Mouse (Mus musculus) MEL (cell line): ENCODE results near the gene Wdfy3. TPM values are rescaled to one million over a fixed set of nuclear protein-coding genes. Genes with fewer than 3 reads are reported as not detected.

ENCODE experiments used
- DNase-seq: peaks from one replicate; pipeline ENCODE4 v3.0.0; 2011; ENCODE audit warnings: low read depth, low spot score
- H3K27ac ChIP-seq: 2 replicates; pipeline ENCODE4 v1.5.1; 2012; ENCODE audit warnings: low read depth, mild to moderate bottlenecking, control low read depth, low read length, moderate library complexity; ENCODE audit not compliant: control insufficient read depth
- H3K27me3 ChIP-seq, 2 experiments: fragments of 150-350 bp in 1 of 2; sonication (generic) in 1 of 2; 2 replicates each; pipeline ENCODE4 v1.6.1; 2012; ENCODE audit warnings: low read length in 2 of 2, mild to moderate bottlenecking in 2 of 2, improper control_type of control experiment in 1 of 2, moderate library complexity in 1 of 2; ENCODE audit not compliant: insufficient read depth in 2 of 2, control insufficient read depth in 1 of 2
- H3K36me3 ChIP-seq, 2 experiments: 2 replicates each; pipeline ENCODE4 v1.6.1; 2012 to 2014; ENCODE audit warnings: low read length in 2 of 2, improper control_type of control experiment in 1 of 2, inconsistent platforms in 1 of 2, mild to moderate bottlenecking in 1 of 2; ENCODE audit not compliant: insufficient read depth in 2 of 2, control insufficient read depth in 1 of 2
- H3K4me1 ChIP-seq, 2 experiments: fragments of 150-350 bp in 1 of 2; sonication (generic) in 1 of 2; 2 replicates each; pipeline ENCODE4 v1.6.1; 2012; ENCODE audit warnings: low read length in 2 of 2, improper control_type of control experiment in 1 of 2, mild to moderate bottlenecking in 1 of 2; ENCODE audit not compliant: insufficient read depth in 2 of 2, control insufficient read depth in 1 of 2
- H3K4me3 ChIP-seq, 2 experiments: fragments of 150-350 bp in 1 of 2; sonication (generic) in 1 of 2; 2 replicates each; pipeline ENCODE4 v1.5.1; 2012; ENCODE audit warnings: low read depth in 2 of 2, low read length in 2 of 2, mild to moderate bottlenecking in 2 of 2, moderate library complexity in 2 of 2, control low read depth in 1 of 2, improper control_type of control experiment in 1 of 2; ENCODE audit not compliant: control insufficient read depth in 1 of 2, insufficient read depth in 1 of 2
- H3K79me2 ChIP-seq: 2 replicates; pipeline ENCODE4 v1.6.1; 2012; ENCODE audit warnings: mild to moderate bottlenecking, low read length, moderate library complexity; ENCODE audit not compliant: control insufficient read depth, poor library complexity, insufficient read depth
- H3K9ac ChIP-seq: 2 replicates; pipeline ENCODE4 v1.6.1; 2012; ENCODE audit warnings: low read depth, mild to moderate bottlenecking, control low read depth, low read length, moderate library complexity; ENCODE audit not compliant: control insufficient read depth, poor library complexity, severe bottlenecking
- H3K9me3 ChIP-seq: fragments of 150-350 bp; sonication (generic); replicated peaks from 2 replicates; pipeline ENCODE4 v1.6.1; 2012; ENCODE audit warnings: mild to moderate bottlenecking, low read length, improper control_type of control experiment, moderate library complexity; ENCODE audit not compliant: insufficient read depth
- BHLHE40 ChIP-seq: IDR thresholded peaks from 2 replicates; pipeline ENCODE4 v1.6.1; 2012; ENCODE audit warnings: low read depth, mild to moderate bottlenecking, inconsistent platforms, low read length, improper control_type of control experiment, borderline replicate concordance
- CHD2 ChIP-seq: IDR thresholded peaks from 2 replicates; pipeline ENCODE4 v1.6.1; 2011; ENCODE audit warnings: low read length, improper control_type of control experiment
- CTCF ChIP-seq, 3 experiments: IDR thresholded peaks in 2 of 3; conservative IDR thresholded peaks in 1 of 3; 2 replicates each; pipeline ENCODE4 v1.5.1; 2011 to 2012; ENCODE audit warnings: low read length in 3 of 3, low read depth in 2 of 3, mild to moderate bottlenecking in 2 of 3, improper control_type of control experiment in 1 of 3, inconsistent platforms in 1 of 3, mixed read lengths in 1 of 3, moderate library complexity in 1 of 3; ENCODE audit not compliant: control insufficient read depth in 1 of 3, insufficient read depth in 1 of 3, poor library complexity in 1 of 3, severe bottlenecking in 1 of 3
- E2F4 ChIP-seq: IDR thresholded peaks from 2 replicates; pipeline ENCODE4 v1.6.1; 2011; ENCODE audit warnings: low read depth, low read length, improper control_type of control experiment, borderline replicate concordance
- GABPA ChIP-seq: IDR thresholded peaks from 2 replicates; pipeline ENCODE4 v1.6.1; 2012; ENCODE audit warnings: low read depth, mild to moderate bottlenecking, inconsistent platforms, low read length, improper control_type of control experiment, moderate library complexity
- KAT2A ChIP-seq: conservative IDR thresholded peaks from 2 replicates; pipeline ENCODE4 v1.6.1; 2012; ENCODE audit warnings: low read depth, low read length, improper control_type of control experiment, inconsistent platforms
- MEF2A ChIP-seq: IDR thresholded peaks from 2 replicates; pipeline ENCODE4 v1.6.1; 2014; ENCODE audit warnings: low read depth, mild to moderate bottlenecking, inconsistent platforms, low read length, improper control_type of control experiment; ENCODE audit not compliant: poor library complexity, insufficient replicate concordance, severe bottlenecking; ENCODE audit errors: extremely low read depth
- MYB ChIP-seq: IDR thresholded peaks from 2 replicates; pipeline ENCODE4 v1.6.1; 2011; ENCODE audit warnings: mild to moderate bottlenecking, low read depth, low read length, improper control_type of control experiment
- NELFE ChIP-seq: IDR thresholded peaks from 2 replicates; pipeline ENCODE4 v1.6.1; 2011; ENCODE audit warnings: low read depth, low read length, improper control_type of control experiment
- NRF1 ChIP-seq: IDR thresholded peaks from 2 replicates; pipeline ENCODE4 v1.6.1; 2014; ENCODE audit warnings: low read depth, mild to moderate bottlenecking, inconsistent platforms, low read length, improper control_type of control experiment, moderate library complexity; ENCODE audit not compliant: poor library complexity, insufficient read depth, severe bottlenecking
- POLR2A ChIP-seq, 2 experiments: IDR thresholded peaks; 2 replicates each; pipeline ENCODE4 v1.6.1; 2011 to 2012; ENCODE audit warnings: low read length in 2 of 2, mild to moderate bottlenecking in 2 of 2, control low read depth in 1 of 2, improper control_type of control experiment in 1 of 2, low read depth in 1 of 2, moderate library complexity in 1 of 2; ENCODE audit not compliant: control insufficient read depth in 1 of 2, insufficient read depth in 1 of 2, poor library complexity in 1 of 2
- POLR2AphosphoS5 ChIP-seq: IDR thresholded peaks from 2 replicates; pipeline ENCODE4 v1.6.1; 2012; ENCODE audit warnings: low read depth, borderline replicate concordance, mild to moderate bottlenecking, inconsistent platforms, low read length, moderate library complexity, mixed read lengths
- RAD21 ChIP-seq: IDR thresholded peaks from 2 replicates; pipeline ENCODE4 v1.6.1; 2011; ENCODE audit warnings: mild to moderate bottlenecking, low read depth, low read length, improper control_type of control experiment
- SIN3A ChIP-seq: IDR thresholded peaks from 2 replicates; pipeline ENCODE4 v1.6.1; 2012; ENCODE audit warnings: low read length, improper control_type of control experiment, inconsistent platforms
- SMC3 ChIP-seq: IDR thresholded peaks from 2 replicates; pipeline ENCODE4 v1.6.1; 2011; ENCODE audit warnings: low read depth, low read length, improper control_type of control experiment
- TAL1 ChIP-seq: IDR thresholded peaks from 2 replicates; pipeline ENCODE4 v1.6.1; 2012; ENCODE audit warnings: mild to moderate bottlenecking, inconsistent platforms, low read length, moderate library complexity, mixed read lengths
- TBP ChIP-seq: IDR thresholded peaks from 2 replicates; pipeline ENCODE4 v1.8.0; 2011; ENCODE audit warnings: low read depth, low read length, improper control_type of control experiment
- UBTF ChIP-seq: IDR thresholded peaks from 2 replicates; pipeline ENCODE4 v1.6.1; 2012; ENCODE audit warnings: low read depth, mild to moderate bottlenecking, inconsistent platforms, low read length, improper control_type of control experiment, moderate library complexity, borderline replicate concordance; ENCODE audit not compliant: insufficient read depth
- ZMIZ1 ChIP-seq: IDR thresholded peaks from 2 replicates; pipeline ENCODE4 v1.6.1; 2012; ENCODE audit warnings: low read depth, mild to moderate bottlenecking, inconsistent platforms, low read length, improper control_type of control experiment, moderate library complexity
- polyA plus RNA-seq, 2 experiments: library from polyadenylated mRNA; stranded (reverse) in 1 of 2; unstranded in 1 of 2; fragments of >175 nt in 1 of 2; fragments of >200 nt in 1 of 2; gene quantifications; 2 replicates each; pipeline versions ENCODE4 v1.2.1 to v1.2.4; 2012; ENCODE audit warnings: low replicate concordance in 2 of 2, low read depth in 1 of 2; ENCODE audit not compliant: insufficient read length in 2 of 2, insufficient read depth in 1 of 2, missing spikeins in 1 of 2
- total RNA-seq: library from RNA; depleted of rRNA; stranded (reverse); fragments of 300-350 nt; gene quantifications from 2 replicates; pipeline ENCODE4 v1.2.3, GENCODE M21; 2012

The Wdfy3 gene
- total and polyA plus RNA-seq, 3 experiments: 10.0 to 21.3 (median 11.9) TPM

GRCm38 (mm10) chr5:102095576-102095975, 25.9 kb upstream of the Wdfy3 start:
- Histone ChIP-seq H3K9me3 (no peaks in the 10 kb centered on the region), H3K27me3 (no peaks in the 10 kb centered on the region), H3K27ac (no peak overlapping the region), H3K9ac (no peak overlapping the region), H3K36me3 (no peaks in the 10 kb centered on the region), H3K79me2 (no peaks in the 10 kb centered on the region), H3K4me3 (no peak overlapping the region), H3K4me1 (no peaks in the 10 kb centered on the region)
- TF ChIP-seq MYB (no peak), KAT2A (no peak), SMC3 (0 out of 2 replicates have a peak, but pooled peaks have one; percentile 11), TAL1 (no peak), GABPA (no peak), CTCF (IDR thresholded peaks at IDR 0.05 in 2 of 3, conservative IDR thresholded peaks at IDR 0.05 in 1 of 3; ENCODE audit: control insufficient read depth in 1 of 3, insufficient read depth in 1 of 3, low read depth in 2 of 3, low read length in 3 of 3, poor library complexity in 1 of 3, severe bottlenecking in 1 of 3) (peak; percentile 29 to 53 (median 38); a peak in 5 of 6 replicates), SIN3A (no peak)
- DNase-seq: peak; percentile 15

- no peaks in the 10 kb centered on the region for H3K79me2 ChIP-seq
- H3K36me3 ChIP-seq: no peaks in the 10 kb centered on the region
- no peak overlapping the region for H3K27ac ChIP-seq
- no peak overlapping the region for H3K9ac ChIP-seq
- H3K4me3 ChIP-seq: no peak overlapping the region
- no peaks in the 10 kb centered on the region for H3K9me3 ChIP-seq
- H3K4me1 ChIP-seq: no peaks in the 10 kb centered on the region
- TF ChIP-seq UBTF (no peak), RAD21 (no peak), TBP (no peak), POLR2A (IDR thresholded peaks at IDR 0.05; ENCODE audit: control insufficient read depth in 1 of 2, insufficient read depth in 1 of 2, low read depth in 1 of 2, low read length in 2 of 2, poor library complexity in 1 of 2) (no peak), E2F4 (no peak), CHD2 (no peak), BHLHE40 (no peak), SMC3 (no peak), GABPA (no peak), CTCF (IDR thresholded peaks at IDR 0.05 in 2 of 3, conservative IDR thresholded peaks at IDR 0.05 in 1 of 3; ENCODE audit: control insufficient read depth in 1 of 3, insufficient read depth in 1 of 3, low read depth in 2 of 3, low read length in 3 of 3, poor library complexity in 1 of 3, severe bottlenecking in 1 of 3) (no peak), ZMIZ1 (no peak), NELFE (no peak), NRF1 (no peak), MEF2A (no peak), POLR2AphosphoS5 (no peak), MYB (no peak)
- no peaks in the 10 kb centered on the region for H3K27me3 ChIP-seq
- no peak for DNase-seq
Observed at GRCm38 (mm10) chr5:102090686-102091085, 21.0 kb upstream of the Wdfy3 start.
